Mouse (Mus musculus): ENCODE results near the gene Usp19. TPM values are rescaled to one million over a fixed set of nuclear protein-coding genes. Genes with fewer than 3 reads are reported as not detected.

The Usp19 gene
- total RNA-seq, 1 experiment from 2014 or later = 50.5 TPM

- no peak for ATAC-seq (replicated peaks; ENCODE audit: insufficient number of reproducible peaks, low FRiP score, low TSS enrichment, poor library complexity, severe bottlenecking)
These were observed 50.4 kb downstream of the Usp19 start for GRCm38 (mm10) chr9:108540846-108541245.

GRCm38 (mm10) chr9:108545986-108546385, 55.6 kb downstream of the Usp19 start:
- no peak for ATAC-seq (replicated peaks; ENCODE audit: insufficient number of reproducible peaks, low FRiP score, low TSS enrichment, poor library complexity, severe bottlenecking)

- no peak for ATAC-seq (replicated peaks; ENCODE audit: insufficient number of reproducible peaks, low FRiP score, low TSS enrichment, poor library complexity, severe bottlenecking)
These were observed 56.5 kb downstream of the Usp19 start for GRCm38 (mm10) chr9:108546875-108547274.

Other genes with a start within 250 kb of the Usp19 start
- gene Dag1, start 226.6 kb upstream of the Usp19 start, total RNA-seq (2017) = 3.2 to 5.7 TPM (median 5.0 TPM) in 3 replicates
- 1.1 to 1.9 TPM (median 1.6 TPM) in 3 replicates for gene Nicn1, start 200.2 kb upstream of the Usp19 start, total RNA-seq (2017)
- gene Amt, start 193.7 kb upstream of the Usp19 start, total RNA-seq (2017) = 0.57 to 1.1 TPM in 2 of 3 replicates, not detected in the other
- gene Rhoa, start 184.5 kb upstream of the Usp19 start, total RNA-seq (2017) = 777 to 880 TPM (median 867 TPM) in 3 replicates
- 9.4 to 19.9 TPM (median 16.0 TPM) in 3 replicates for gene Tcta, start 184.4 kb upstream of the Usp19 start, total RNA-seq (2017)
- gene Gpx1, start 151.7 kb upstream of the Usp19 start, total RNA-seq (2017) = 1,210 to 1,931 TPM (median 1,658 TPM) in 3 replicates
- 106 to 168 TPM (median 114 TPM) in 3 replicates for gene Usp4, start 142.7 kb upstream of the Usp19 start, total RNA-seq (2017)
- gene 1700102P08Rik, start 97.8 kb upstream of the Usp19 start, total RNA-seq (2017) = 3.5 to 8.4 TPM (median 4.9 TPM) in 3 replicates
- not detected in 3 replicates for gene Ccdc36, start 62.1 kb upstream of the Usp19 start, total RNA-seq (2017)
- not detected in 3 replicates for gene BC048562, start 54.1 kb upstream of the Usp19 start, total RNA-seq (2017)
- gene Ccdc71, start 30.1 kb upstream of the Usp19 start, total RNA-seq (2017) = 12.6 to 19.5 TPM (median 14.1 TPM) in 3 replicates
- gene Klhdc8b, start 29.0 kb upstream of the Usp19 start, total RNA-seq (2017) = 0.48 to 0.97 TPM in 2 of 3 replicates, not detected in the other
- not detected in 3 replicates for gene Lamb2, start 10.9 kb upstream of the Usp19 start, total RNA-seq (2017)
- gene Qars, start 17.1 kb downstream of the Usp19 start, total RNA-seq (2017) = 129 to 159 TPM (median 133 TPM) in 3 replicates
- 169 to 180 TPM (median 176 TPM) in 3 replicates for gene Qrich1, start 26.2 kb downstream of the Usp19 start, total RNA-seq (2017)
- gene Impdh2, start 69.7 kb downstream of the Usp19 start, total RNA-seq (2017) = 62.6 to 85.5 TPM (median 75.7 TPM) in 3 replicates
- 8.3 to 13.4 TPM (median 8.5 TPM) in 3 replicates for gene Ndufaf3, start 76.8 kb downstream of the Usp19 start, total RNA-seq (2017)
- 30.3 to 61.1 TPM (median 44.8 TPM) in 3 replicates for gene Dalrd3, start 79.3 kb downstream of the Usp19 start, total RNA-seq (2017)
- gene Wdr6, start 88.1 kb downstream of the Usp19 start, total RNA-seq (2017) = 3.6 to 11.4 TPM (median 5.8 TPM) in 3 replicates
- 0.75 to 2.6 TPM (median 0.87 TPM) in 3 replicates for gene P4htm, start 107.1 kb downstream of the Usp19 start, total RNA-seq (2017)
- 163 to 214 TPM (median 169 TPM) in 3 replicates for gene Arih2, start 158.8 kb downstream of the Usp19 start, total RNA-seq (2017)
- 41.3 to 54.1 TPM (median 43.3 TPM) in 3 replicates for gene Slc25a20, start 171.5 kb downstream of the Usp19 start, total RNA-seq (2017)
- gene Prkar2a, start 198.7 kb downstream of the Usp19 start, total RNA-seq (2017) = 13.1 to 24.5 TPM (median 23.8 TPM) in 3 replicates